Mouse (Mus musculus) midbrain, embryonic 16.5 days (tissue): ENCODE data around the gene Celf2. TPM values are rescaled to one million over a fixed set of nuclear protein-coding genes. Genes with fewer than 3 reads are reported as not detected.

ENCODE experiments used
- ATAC-seq: fragments of 200-750 bp; cut with Nextera tagmentation; 2 replicates; pipeline ENCODE4 v1.8.0; 2017; ENCODE audit warnings: moderate TSS enrichment
- H3K27ac ChIP-seq: fragments of 300-500 bp; sonication (generic); 2 replicates; pipeline ENCODE4 v1.5.1; 2014; ENCODE audit warnings: mild to moderate bottlenecking, low read length, mixed read lengths
- H3K27me3 ChIP-seq: fragments of 300-500 bp; sonication (generic); 2 replicates; pipeline ENCODE4 v1.6.1; 2014; ENCODE audit warnings: low read depth, low read length, mixed read lengths; ENCODE audit not compliant: control insufficient read depth, insufficient read depth
- H3K36me3 ChIP-seq: fragments of 300-500 bp; sonication (generic); 2 replicates; pipeline ENCODE4 v1.6.1; 2014; ENCODE audit warnings: mild to moderate bottlenecking, low read length, moderate library complexity, mixed read lengths; ENCODE audit not compliant: control insufficient read depth, insufficient read depth
- H3K4me1 ChIP-seq: fragments of 300-500 bp; sonication (generic); 2 replicates; pipeline ENCODE4 v1.6.1; 2014; ENCODE audit warnings: mild to moderate bottlenecking, low read length, mixed read lengths; ENCODE audit not compliant: control insufficient read depth, insufficient read depth
- H3K4me2 ChIP-seq: fragments of 300-500 bp; sonication (generic); 2 replicates; pipeline ENCODE4 v1.6.1; 2014; ENCODE audit warnings: mild to moderate bottlenecking, low read length, mixed read lengths
- H3K4me3 ChIP-seq: fragments of 300-500 bp; sonication (generic); 2 replicates; pipeline ENCODE4 v1.5.1; 2014; ENCODE audit warnings: low read depth, mild to moderate bottlenecking, low read length, moderate library complexity, mixed read lengths
- H3K9ac ChIP-seq: fragments of 300-500 bp; sonication (generic); 2 replicates; pipeline ENCODE4 v1.6.1; 2014; ENCODE audit warnings: low read depth, low read length, mixed read lengths
- H3K9me3 ChIP-seq: fragments of 300-500 bp; sonication (generic); replicated peaks from 2 replicates; pipeline ENCODE4 v1.6.1; 2014; ENCODE audit warnings: mild to moderate bottlenecking, low read length, mixed read lengths; ENCODE audit not compliant: control insufficient read depth, poor library complexity, severe bottlenecking
- WGBS: fragments of 180-500 bp; shearing (Covaris S2); extraction: QIAGEN DNeasy Blood & Tissue Kit; methylation state at CpG from one replicate; pipeline ENCODE4 v1.1.7; 2014; 5-methylcytosine and 5-hydroxymethylcytosine counted together
- polyA plus RNA-seq: library from polyadenylated mRNA; unstranded; fragments of >200 nt; fragmentation: Nextera tagmentation; extraction: Ambion mirVana; gene quantifications from 2 replicates; pipeline ENCODE4 v1.2.1, GENCODE M21; 2015

The Celf2 gene
- polyA plus RNA-seq, 1 experiment from 2014 or later = 160 TPM

DNA sequence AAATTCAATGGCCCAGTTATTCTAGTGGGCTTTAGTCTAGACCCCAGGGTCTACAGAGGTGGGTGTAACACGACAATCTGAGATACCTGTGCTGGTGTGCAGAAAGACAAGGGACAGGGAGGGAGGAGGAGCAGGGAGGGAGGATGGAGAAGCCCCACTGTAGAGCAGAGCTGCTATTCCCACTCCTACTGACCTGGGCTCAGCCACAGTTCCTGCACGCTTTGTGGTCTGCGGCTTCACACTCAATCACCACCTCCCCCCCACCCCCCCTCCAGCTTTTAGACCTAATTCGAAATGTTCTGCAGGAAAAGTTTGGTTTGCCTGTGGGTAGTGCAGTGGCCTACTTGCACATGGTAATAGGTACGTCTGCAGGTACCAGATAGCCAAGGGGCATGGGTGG lies 1015.5 kb downstream of the Celf2 start:
- H3K27me3 ChIP-seq = no peaks in the 10 kb centered on the region
- H3K4me1 ChIP-seq = no peaks in the 10 kb centered on the region
- no peak for ATAC-seq
- WGBS = 81% methylated on average over 5 of the region's 5 CpGs
- H3K4me3 ChIP-seq = no peak overlapping the region
- no peaks in the 10 kb centered on the region for H3K36me3 ChIP-seq
- H3K9me3 ChIP-seq = no peaks in the 10 kb centered on the region
- H3K27ac ChIP-seq = no peak overlapping the region
- no peak overlapping the region for H3K9ac ChIP-seq
- no peak overlapping the region for H3K4me2 ChIP-seq

GRCm38 (mm10) chr2:6490870-6491269 lies 1018.5 kb downstream of the Celf2 start:
- H3K4me2 ChIP-seq = no peak overlapping the region
- H3K4me1 ChIP-seq = no peaks in the 10 kb centered on the region
- ATAC-seq = no peak
- H3K36me3 ChIP-seq = no peaks in the 10 kb centered on the region
- H3K9me3 ChIP-seq = no peaks in the 10 kb centered on the region
- no peak overlapping the region for H3K9ac ChIP-seq
- no peak overlapping the region for H3K4me3 ChIP-seq
- H3K27ac ChIP-seq = no peak overlapping the region
- no peaks in the 10 kb centered on the region for H3K27me3 ChIP-seq
- WGBS = 88% methylated on average over 4 of the region's 4 CpGs

GRCm38 (mm10) chr2:6490076-6490475 lies 1019.3 kb downstream of the Celf2 start:
- H3K4me2 ChIP-seq = no peak overlapping the region
- no peaks in the 10 kb centered on the region for H3K9me3 ChIP-seq
- H3K9ac ChIP-seq = no peak overlapping the region
- H3K27me3 ChIP-seq = no peaks in the 10 kb centered on the region
- no peak for ATAC-seq
- no peak overlapping the region for H3K4me3 ChIP-seq
- 93% methylated on average over 6 of the region's 6 CpGs for WGBS
- H3K36me3 ChIP-seq = no peaks in the 10 kb centered on the region
- H3K4me1 ChIP-seq = no peaks in the 10 kb centered on the region
- H3K27ac ChIP-seq = no peak overlapping the region
